Mouse (Mus musculus) thymus, postnatal 0 days (tissue): ENCODE measurements around the gene Hmgb1. TPM values are rescaled to one million over a fixed set of nuclear protein-coding genes. Genes with fewer than 3 reads are reported as not detected.
"Not testable (repeated sequence)": the region's sequence is repeated elsewhere in the genome, so short reads cannot be mapped to it uniquely, and the experiment has no call there.

ENCODE experiments used
- DNase-seq: peaks from one replicate; pipeline ENCODE4 v3.0.0-alpha.2; 2015; ENCODE audit warnings: low spot score
- polyA plus RNA-seq: library from polyadenylated mRNA; unstranded; fragments of >200 nt; fragmentation: Nextera tagmentation; extraction: Ambion mirVana; gene quantifications from 2 replicates; pipeline ENCODE4 v1.2.1, GENCODE M21; 2015

Hmgb1 gene
- polyA plus RNA-seq, 1 experiment from 2014 or later, result 2,714 TPM

- no peak for DNase-seq
Observed at GRCm38 (mm10) chr5:149150882-149151281, 33.4 kb downstream of the Hmgb1 start.

DNA sequence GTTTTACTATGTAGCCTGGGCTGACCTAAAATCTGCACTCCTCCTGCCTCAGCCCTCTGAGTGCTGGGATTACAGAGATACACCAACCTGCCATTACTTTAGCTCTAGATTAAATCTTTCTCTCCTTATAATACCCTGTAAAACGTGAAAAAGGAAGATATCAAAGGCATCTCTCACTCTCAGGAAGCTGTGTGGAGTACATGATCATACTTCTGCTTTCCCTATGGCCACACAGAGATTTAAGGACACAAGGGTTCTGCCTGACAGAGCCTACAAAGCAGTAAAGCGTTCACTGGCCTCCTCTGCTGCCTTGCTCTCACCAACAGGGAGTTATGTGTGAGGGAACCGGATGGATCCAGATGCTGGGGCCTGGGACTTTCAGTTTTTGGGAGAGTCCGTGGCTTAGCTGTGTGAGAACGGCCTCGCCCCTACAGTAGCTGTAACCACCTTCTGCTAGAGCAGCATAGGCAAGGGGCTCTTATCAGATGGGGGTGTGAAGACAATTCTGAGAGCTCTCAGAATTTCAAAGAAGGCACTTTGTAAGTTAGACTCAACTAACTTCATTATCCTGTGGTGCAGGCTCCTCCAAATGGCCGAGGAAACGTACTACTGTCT is 36.8 kb downstream of the Hmgb1 start:
- peak; percentile 30 for DNase-seq

GRCm38 (mm10) chr5:149146691-149147090 is 37.6 kb downstream of the Hmgb1 start:
- no peak for DNase-seq

GRCm38 (mm10) chr5:149143766-149144375 is 40.4 kb downstream of the Hmgb1 start:
- DNase-seq, result no peak

DNA sequence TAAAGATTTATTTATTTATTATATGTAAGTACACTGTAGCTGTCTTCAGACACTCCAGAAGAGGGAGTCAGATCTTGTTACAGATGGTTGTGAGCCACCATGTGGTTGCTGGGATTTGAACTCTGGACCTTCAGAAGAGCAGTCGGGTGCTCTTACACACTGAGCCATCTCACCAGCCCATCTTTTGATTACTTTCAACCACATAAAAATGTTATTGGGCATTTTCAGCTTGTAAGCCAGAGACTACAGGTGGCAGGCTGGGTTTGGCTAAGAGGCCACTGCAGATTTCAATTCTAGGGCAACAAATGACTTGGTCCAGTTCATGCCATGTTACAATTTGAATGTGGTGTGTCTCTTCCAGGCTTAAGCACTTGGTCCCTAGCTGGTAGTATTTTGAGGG is 43.1 kb downstream of the Hmgb1 start:
- not testable (repeated sequence) for DNase-seq

GRCm38 (mm10) chr5:149140336-149140735 is 44.0 kb downstream of the Hmgb1 start:
- DNase-seq, result no peak

DNA sequence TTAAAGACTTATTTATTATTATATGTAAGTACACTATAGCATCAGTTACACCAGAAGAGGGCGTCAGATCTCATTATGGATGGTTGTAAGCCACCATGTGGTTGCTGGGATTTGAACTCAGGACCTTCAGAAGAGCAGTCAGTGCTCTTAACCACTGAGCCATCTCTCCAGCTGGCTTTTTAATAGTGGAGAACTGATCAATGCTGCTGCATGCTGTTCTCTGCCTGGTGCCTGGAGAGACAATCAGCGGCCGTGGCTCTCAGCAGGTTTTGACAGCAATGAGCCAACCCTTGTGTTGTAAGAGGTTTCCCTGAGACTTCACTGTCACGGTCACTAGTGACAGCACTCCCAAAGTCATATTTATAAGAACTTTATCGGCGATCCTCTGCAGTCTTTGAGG is 46.2 kb downstream of the Hmgb1 start:
- not testable (repeated sequence) for DNase-seq

GRCm38 (mm10) chr5:149137447-149137846 is 46.8 kb downstream of the Hmgb1 start:
- DNase-seq, result no peak

DNA sequence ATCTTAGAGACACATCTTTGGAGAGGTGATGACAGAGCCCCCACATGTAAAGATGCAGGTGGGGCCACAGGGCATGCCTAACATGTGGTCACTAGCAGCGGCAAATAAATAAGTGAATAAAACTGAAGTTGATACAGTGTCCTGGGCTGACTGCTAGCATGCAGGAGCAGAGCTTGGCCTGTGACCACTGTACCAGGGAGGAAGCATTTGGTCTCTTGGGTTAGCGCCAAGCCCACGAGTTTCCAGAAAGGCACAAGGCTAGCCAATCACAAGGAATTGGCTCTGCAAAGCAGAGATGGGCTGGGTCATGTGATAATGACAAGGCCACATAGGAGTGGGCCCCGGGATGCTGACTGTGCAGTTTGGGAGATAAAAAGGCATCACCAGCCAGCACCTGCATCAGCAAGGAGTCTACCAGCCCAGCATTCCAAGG is 47.3 kb downstream of the Hmgb1 start:
- DNase-seq, result peak; percentile 85

DNA sequence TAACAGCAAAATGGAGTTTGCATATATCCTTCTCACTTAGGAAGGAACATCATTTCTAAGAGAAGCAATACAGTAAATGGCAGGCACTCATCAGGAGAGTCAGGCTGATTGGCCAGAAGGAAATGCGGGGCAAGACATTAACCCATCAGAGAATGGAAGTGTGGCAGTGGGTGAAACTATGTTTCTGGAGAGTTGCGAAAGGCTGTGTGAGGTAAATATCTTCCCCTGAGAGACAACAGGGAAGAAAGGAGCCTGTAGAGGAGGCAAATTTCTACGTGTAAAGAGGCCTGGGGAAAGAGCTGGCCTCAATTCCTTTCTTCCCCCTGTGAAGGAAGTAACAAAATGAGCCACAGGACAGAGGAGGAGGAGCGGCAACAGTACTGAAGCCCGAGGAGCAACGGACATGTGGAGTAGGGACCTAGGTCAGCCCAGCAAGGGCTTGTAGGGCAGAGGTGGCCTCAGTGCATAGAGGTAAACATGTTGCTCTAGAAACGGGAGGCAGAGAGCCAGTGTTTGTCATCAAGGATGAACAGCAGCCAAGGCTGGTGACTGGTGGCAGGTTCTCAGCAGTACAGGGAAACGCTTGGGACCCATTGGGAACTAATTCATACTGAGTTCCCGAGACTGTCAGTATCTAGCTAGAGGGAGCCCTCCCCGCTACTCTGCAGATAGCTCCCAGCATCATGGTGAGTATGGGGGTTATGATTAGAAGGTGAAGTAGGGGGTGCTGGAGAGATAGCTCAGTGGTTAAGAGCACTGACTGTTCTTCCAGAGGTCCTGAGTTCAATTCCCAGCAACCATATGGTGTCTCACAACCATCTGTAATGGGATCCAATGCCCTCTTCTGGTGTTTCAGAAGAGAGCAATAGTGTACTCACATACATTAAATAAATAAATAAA is 48.6 kb downstream of the Hmgb1 start:
- DNase-seq, result peak; percentile 28

- peak; percentile 75 for DNase-seq
Observed at GRCm38 (mm10) chr5:149134751-149135454, 49.4 kb downstream of the Hmgb1 start.

- DNase-seq, result peak; percentile 50
Observed at GRCm38 (mm10) chr5:149128473-149128872, 55.8 kb downstream of the Hmgb1 start.

DNA sequence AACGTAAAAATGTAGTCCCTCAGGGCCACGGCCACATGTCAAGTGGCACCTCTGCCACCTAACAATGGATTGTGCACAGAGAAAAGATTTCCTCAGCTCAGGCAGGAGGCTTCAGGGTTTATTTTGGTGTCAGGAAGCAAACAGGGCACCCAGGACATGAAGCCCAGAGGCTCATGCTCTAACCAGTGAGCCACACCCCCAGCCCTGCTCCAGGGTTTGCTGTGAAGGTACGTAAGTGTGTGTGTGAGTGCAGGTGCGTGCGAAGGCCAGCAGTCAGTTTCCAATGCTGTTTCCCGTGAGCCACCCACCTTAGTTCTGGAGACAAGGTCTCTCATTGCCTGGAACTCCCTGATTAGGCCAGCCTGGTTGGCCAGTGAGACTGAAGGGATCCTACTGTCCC is 60.5 kb downstream of the Hmgb1 start:
- DNase-seq, result no peak

DNA sequence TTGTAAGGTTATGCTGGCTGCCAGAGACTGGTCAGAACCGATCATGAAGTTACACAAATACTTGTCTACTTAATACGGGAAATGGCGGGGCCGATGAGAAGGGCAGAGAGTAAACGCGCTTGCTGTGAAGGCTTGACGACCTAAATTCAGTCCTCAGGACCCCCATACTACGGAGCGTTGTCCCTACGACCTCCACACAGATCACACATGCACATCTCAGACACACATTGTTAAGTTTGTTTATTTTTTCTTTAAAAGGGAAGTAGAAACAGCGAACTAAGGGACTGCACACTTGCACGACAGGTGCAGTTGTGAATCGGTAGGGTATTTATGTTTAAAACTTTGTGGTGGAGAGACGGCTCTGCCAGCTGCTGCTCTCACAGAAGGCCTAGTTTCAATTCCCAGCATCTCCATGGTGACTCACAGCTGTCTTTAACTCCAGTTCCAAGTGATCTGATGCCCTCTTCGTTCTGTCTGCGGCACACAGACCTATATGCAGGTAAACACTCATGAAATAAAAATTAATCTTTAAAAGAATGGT is 64.9 kb downstream of the Hmgb1 start:
- peak; percentile 80 for DNase-seq

GRCm38 (mm10) chr5:149117815-149118547 is 66.3 kb downstream of the Hmgb1 start:
- no peak for DNase-seq

- no peak for DNase-seq
Observed at GRCm38 (mm10) chr5:149114587-149114986, 69.7 kb downstream of the Hmgb1 start.

DNA sequence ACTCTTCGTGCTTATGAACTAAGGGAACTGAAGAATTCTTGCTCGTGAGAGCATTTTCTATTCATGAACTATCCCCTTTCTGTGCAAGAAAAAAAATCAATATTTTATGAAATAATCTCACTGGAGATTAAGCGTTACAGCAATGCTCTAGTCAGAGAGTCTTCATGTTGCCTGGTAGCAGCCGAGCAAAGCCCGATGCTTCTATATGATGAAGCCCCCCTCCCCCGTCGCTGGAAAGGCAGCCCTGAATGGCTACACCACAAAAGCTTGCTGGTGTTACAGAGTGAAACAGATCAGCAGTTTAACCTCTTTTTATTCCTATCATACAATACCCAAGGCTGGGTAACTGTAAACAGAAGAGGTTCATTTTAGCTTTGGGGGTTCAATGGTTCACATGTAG is 70.3 kb downstream of the Hmgb1 start:
- no peak for DNase-seq

DNA sequence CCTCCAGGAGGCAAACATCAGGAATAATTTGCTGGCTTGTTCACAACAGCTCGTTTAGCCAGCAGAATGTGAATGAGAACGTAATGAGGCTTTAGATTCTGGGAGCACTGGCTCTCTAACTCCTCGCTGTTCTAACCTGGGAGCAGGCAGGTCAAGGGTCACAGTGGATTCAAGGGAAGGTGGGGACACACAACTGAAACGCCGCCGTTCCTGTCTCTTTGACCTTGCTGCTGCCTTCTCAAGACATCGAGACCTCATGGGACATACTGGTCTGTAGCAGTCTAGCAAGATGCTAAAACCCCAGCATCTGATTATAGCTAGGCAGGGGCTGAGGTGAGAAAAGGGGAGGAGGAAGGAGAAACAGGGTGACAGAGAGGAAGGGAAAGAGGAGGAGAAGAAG is 70.8 kb downstream of the Hmgb1 start:
- DNase-seq, result no peak

DNA sequence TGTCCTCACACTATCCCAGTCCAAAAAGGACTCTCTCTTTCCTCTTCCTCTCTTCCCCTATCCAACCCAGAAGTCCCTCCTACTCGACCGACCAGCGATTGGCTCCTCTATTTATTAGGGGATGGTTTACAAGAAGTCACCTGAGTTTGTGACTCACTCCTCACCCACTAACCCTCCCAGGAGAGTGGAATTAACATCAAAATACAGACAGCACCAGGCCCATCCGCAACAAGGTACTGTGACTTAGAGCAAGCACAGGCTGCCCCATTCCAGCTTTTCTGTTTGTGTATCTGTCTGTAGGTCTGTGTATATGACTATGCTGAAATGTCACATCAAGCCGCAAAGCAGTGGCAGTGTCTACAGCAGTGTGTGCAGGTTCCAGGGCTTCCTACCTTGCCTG is 71.7 kb downstream of the Hmgb1 start:
- DNase-seq, result no peak

- no peak for DNase-seq
Observed at GRCm38 (mm10) chr5:149109220-149109619, 75.1 kb downstream of the Hmgb1 start.

DNA sequence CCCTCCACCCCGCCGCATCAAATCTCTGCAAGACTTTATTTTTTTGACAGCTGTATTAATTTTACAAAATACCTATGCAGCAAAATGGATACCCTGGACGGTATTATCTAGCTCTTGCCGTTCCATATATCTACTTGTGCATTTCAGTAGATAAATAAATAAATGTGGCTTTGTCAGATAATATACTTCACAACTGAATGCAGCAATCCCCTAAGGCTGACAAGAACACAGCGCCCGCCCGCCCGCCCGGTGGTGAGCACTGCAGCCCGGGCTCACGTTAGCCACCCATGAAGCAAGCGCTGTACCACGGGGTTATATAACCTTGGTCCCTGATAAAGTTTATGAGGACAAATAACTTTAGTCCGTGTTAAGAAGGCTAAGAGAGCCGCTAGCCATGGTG is 76.1 kb downstream of the Hmgb1 start:
- DNase-seq, result no peak
